Mouse (Mus musculus) layer of hippocampus, adult 9-11 months (tissue): ENCODE results near the gene Dda1.
"Not testable (repeated sequence)": the region's sequence is repeated elsewhere in the genome, so short reads cannot be mapped to it uniquely, and the experiment has no call there.

Experiments
- DNase-seq: peaks from one replicate; pipeline ENCODE4 v3.0.0; 2022

The Dda1 gene

GRCm38 (mm10) chr8:71497077-71497645 lies 28.2 kb downstream of the Dda1 start:
- DNase-seq = no peak

- DNase-seq = no peak
Measured at GRCm38 (mm10) chr8:71497881-71498501, 29.0 kb downstream of the Dda1 start.

DNA sequence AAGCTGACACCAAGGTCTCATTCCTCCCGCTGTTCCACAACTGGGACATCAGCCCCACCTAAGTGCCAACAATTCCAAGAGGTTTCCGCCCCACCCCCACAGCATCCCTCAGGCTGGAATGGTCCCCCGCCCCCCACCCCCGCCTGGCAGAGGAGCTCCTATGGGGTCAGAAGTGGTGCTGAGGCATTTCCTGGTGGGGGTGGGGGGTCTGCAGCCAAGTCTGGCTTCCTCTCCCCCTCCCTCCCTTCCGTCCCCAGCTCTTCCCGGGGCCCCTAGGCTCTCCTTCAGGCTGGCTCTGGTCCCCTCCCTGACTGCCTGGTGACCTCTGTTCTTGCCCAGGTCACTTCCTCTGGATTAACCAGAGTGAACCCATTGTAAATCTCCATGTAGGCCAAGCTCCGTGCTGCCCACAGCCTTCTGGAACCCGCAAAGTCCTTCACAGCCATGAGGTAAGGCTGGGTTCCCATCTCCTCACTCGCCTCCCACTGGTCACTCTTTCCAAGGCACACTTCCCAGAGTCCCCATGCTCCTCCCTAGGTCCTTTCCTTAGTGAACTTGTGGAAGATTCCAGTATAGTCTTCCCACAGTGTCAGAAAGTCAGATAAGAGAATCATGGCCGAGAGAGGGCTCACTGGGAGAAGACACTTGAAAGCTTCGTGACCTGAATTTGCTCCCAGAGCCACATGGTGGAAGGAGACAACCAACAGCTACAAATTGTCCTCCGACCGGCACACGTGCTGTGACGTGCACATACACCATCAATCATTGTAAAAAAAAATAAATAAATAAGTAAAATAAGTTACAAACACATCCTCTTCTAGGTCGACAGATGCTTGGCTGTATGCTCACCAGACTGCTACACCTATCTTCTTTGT lies 30.1 kb downstream of the Dda1 start:
- no peak for DNase-seq

DNA sequence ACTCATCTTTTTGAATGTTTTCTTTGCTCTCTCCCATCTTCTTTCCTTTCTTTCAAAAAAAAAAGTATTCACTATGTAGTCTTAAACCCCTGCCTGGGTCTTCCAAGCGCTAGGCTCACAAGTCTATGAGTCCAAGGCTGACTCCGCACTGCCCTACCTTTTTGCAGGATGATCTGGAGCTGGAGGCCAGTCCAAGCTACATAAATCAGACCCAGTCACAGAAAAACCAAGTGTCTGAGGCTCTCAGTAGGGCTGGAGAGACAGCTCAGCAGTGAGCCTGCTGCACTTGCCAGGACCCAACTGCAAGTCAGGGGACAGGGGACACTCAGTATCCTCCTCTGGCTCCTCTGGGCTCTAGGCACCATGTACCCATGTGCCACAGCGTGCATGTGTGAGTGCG lies 35.4 kb downstream of the Dda1 start:
- DNase-seq = no peak

GRCm38 (mm10) chr8:71505326-71505725 lies 36.3 kb downstream of the Dda1 start:
- no peak for DNase-seq

GRCm38 (mm10) chr8:71505979-71506378 lies 37.0 kb downstream of the Dda1 start:
- DNase-seq = no peak

GRCm38 (mm10) chr8:71507589-71508104 lies 38.6 kb downstream of the Dda1 start:
- peak; percentile 86 for DNase-seq

- no peak for DNase-seq
Measured at GRCm38 (mm10) chr8:71509316-71509715, 40.3 kb downstream of the Dda1 start.

GRCm38 (mm10) chr8:71511644-71512043 lies 42.6 kb downstream of the Dda1 start, which contains the start of gene Plvap:
Plvap (minus strand) TSS chr8:71511752.
- no peak for DNase-seq

- DNase-seq = no peak
Measured at GRCm38 (mm10) chr8:71513018-71513754, 44.2 kb downstream of the Dda1 start.

GRCm38 (mm10) chr8:71515043-71515442 lies 46.0 kb downstream of the Dda1 start:
- DNase-seq = no peak

DNA sequence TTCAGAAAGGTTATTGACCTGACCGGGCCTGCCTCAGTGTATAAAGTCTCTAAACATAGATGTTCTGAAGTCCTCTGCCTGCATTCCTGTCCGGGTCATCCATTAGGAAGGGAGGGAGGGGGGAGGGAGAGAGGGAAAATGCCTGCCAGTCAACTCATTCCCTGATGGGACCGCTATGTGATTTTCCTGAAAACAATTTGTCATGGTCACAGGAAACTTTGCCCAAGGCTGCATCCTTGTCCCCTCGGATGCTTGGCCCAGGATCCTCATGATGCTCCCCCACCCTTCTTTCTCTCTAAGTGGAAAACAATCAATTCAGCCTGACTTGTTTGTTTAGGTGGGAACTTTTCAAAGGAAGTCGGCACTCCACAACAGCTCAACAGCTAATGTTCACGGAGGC lies 47.8 kb downstream of the Dda1 start:
- no peak for DNase-seq

DNA sequence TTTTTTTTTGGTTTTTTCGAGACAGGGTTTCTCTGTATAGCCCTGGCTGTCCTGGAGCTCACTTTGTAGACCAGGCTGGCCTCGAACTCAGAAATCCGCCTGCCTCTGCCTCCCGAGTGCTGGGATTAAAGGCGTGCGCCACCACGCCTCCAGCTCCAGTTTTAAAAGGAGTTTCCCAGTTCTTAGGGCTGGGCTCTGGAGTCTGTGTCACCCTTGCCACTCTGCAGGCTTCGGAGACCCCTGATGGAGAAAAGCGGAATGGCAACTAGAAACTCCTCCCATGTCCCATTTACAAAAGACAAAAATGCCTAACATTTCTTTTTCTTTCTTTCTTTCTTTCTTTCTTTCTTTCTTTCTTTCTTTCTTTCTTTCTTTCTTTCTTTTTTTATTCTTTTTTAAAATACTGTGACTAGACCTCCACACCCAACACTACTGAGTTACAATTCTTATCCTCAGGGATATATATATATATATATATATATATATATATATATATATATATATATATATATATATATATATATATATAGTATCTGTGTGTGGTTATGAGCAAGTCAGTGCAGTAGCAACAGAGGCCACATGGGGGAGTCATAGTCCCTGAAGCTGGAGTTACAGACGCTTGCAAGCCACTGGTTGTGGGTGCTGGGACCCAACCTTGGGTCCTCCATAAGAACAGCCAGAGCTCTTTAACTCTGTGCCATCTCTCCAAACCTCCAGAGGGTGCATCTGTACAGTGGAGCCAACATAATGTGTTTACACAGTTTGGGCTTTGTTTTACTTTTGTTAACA lies 50.2 kb downstream of the Dda1 start:
- DNase-seq = not testable (repeated sequence)

DNA sequence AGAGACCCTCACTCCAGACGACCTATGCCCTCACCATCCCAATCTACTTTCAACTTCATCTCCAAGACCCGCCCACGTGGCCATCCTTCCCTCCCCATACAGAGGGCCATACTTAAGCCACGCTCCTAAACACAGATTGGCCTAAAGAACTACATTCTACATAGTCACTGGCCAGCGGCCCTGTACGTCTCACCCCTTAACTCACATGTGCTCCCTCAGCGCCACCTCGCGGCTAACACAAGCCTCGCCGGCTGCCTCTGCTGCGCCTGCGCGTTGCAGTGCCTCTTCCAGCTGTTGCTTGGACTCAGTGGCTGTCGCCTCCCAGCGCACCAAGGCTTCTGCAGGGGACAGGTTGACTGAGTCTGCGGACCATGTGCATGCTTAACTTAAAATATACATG lies 52.6 kb downstream of the Dda1 start:
- peak; percentile 92 for DNase-seq

GRCm38 (mm10) chr8:71525226-71526050 lies 56.4 kb downstream of the Dda1 start, which contains the start of gene Ccdc194:
Ccdc194 (minus strand) TSS chr8:71525711.
- DNase-seq = no peak
